Mouse (Mus musculus): ENCODE data around the gene Ezr. TPM values are rescaled to one million over a fixed set of nuclear protein-coding genes. Genes with fewer than 3 reads are reported as not detected.
A peak's percentile ranks its signal among the peaks of the same experiment; 100 is the strongest.
"Not testable (repeated sequence)": the region's sequence is repeated elsewhere in the genome, so short reads cannot be mapped to it uniquely, and the experiment has no call there.

Ezr gene
- polyA plus RNA-seq, 1 experiment from 2014 or later = 121 TPM

- H3K9me3 ChIP-seq; H3K36me3 ChIP-seq; H3K27ac ChIP-seq; H3K27me3 ChIP-seq (ENCODE audit: insufficient read depth, poor library complexity, severe bottlenecking); H3K4me3 ChIP-seq; DNase-seq (ENCODE audit: low spot score); H3K4me1 ChIP-seq: not testable (repeated sequence)
- WGBS = 86% methylated on average over 5 of the region's 5 CpGs
These were observed 76.1 kb downstream of the Ezr start for GRCm38 (mm10) chr17:6706448-6706847.

DNA sequence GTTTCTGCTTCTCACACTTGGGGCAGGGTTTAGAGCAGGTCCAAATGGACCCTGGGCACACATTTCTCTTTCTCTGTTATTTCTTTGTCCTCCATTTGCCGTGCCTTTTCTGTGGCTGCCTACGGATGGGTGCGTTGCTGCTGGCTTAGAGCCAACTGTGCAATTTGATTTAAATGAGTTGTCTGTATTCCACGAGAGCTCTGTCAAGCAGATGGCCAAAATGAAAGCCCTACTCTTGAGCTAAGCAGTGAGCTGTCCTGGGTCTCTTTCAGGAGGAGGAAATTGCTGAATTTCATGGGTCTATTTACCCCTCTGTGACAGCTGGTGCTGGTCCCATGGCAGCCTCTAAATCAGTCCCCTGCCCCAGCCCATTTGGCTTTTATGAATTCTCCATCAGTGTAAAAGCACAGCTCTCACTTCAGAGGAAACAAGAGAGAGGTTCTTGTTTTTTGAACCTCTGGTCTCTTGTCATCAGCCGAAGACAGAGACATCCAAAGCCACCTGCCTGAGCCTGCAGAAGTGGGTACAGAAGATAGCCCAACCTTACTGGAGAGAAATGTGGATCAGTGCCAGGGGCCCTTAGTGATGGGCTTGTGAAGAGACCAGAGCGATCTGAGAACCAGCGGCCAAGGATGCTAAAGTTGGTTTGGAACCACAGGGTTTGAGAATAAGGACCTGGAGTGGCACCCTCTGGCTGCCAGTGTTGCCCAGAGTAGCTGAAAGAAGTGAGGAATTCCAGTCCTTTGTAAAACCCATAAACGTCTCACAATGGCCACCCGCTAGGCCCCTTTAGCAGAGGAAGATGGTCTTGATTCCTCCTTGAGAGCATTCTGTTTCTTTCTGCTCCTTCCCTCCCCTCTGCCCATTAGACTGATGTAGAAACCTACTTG lies 79.0 kb downstream of the Ezr start:
- not testable (repeated sequence) for H3K4me1 ChIP-seq; H3K9me3 ChIP-seq; H3K27me3 ChIP-seq (ENCODE audit: insufficient read depth, poor library complexity, severe bottlenecking); H3K36me3 ChIP-seq; H3K4me3 ChIP-seq; H3K27ac ChIP-seq
- DNase-seq (ENCODE audit: low spot score) = peak; percentile 41
- 77% methylated on average over 8 of the region's 9 CpGs for WGBS

- H3K27me3 ChIP-seq (ENCODE audit: insufficient read depth, poor library complexity, severe bottlenecking); H3K4me1 ChIP-seq; H3K4me3 ChIP-seq; H3K9me3 ChIP-seq; DNase-seq (ENCODE audit: low spot score); H3K27ac ChIP-seq; H3K36me3 ChIP-seq: not testable (repeated sequence)
- WGBS = 31% methylated on average over 2 of the region's 8 CpGs
These were observed 79.9 kb downstream of the Ezr start for GRCm38 (mm10) chr17:6702625-6703221.

- H3K9me3 ChIP-seq; H3K36me3 ChIP-seq; H3K4me1 ChIP-seq; H3K27ac ChIP-seq; H3K4me3 ChIP-seq; H3K27me3 ChIP-seq (ENCODE audit: insufficient read depth, poor library complexity, severe bottlenecking): not testable (repeated sequence)
- peak; percentile 68 for DNase-seq (ENCODE audit: low spot score)
- 73% methylated on average over 4 of the region's 7 CpGs for WGBS
These were observed 82.5 kb downstream of the Ezr start for GRCm38 (mm10) chr17:6700077-6700476.

DNA sequence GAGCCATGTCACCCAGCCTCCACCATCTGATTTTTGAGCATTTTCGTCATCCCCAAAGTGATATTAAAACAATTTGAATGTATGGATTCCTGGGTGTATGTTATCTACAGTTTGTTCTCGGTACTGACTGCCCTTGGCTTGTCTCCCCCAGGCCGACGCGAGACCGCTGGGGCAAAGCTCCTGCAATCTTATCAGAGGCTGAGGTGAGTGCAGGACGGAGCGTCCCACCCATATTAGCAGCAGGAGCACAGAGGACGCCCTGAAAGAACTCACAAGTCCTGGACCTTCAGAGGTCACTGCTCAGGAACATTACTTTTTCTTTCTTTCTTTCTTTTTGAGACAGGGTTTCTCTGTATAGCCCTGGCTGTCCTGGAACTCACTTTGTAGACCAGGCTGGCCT lies 83.1 kb downstream of the Ezr start:
- H3K27me3 ChIP-seq (ENCODE audit: insufficient read depth, poor library complexity, severe bottlenecking); H3K4me1 ChIP-seq; H3K36me3 ChIP-seq; H3K27ac ChIP-seq; H3K9me3 ChIP-seq; H3K4me3 ChIP-seq: not testable (repeated sequence)
- DNase-seq (ENCODE audit: low spot score) = peak; percentile 48
- WGBS = 49% methylated on average over 9 of the region's 9 CpGs

GRCm38 (mm10) chr17:6697224-6697775 lies 85.3 kb downstream of the Ezr start:
- H3K4me1 ChIP-seq; H3K36me3 ChIP-seq; H3K27me3 ChIP-seq (ENCODE audit: insufficient read depth, poor library complexity, severe bottlenecking); H3K4me3 ChIP-seq; H3K9me3 ChIP-seq; H3K27ac ChIP-seq: not testable (repeated sequence)
- peak; percentile 61 for DNase-seq (ENCODE audit: low spot score)
- WGBS = 41% methylated on average over 3 of the region's 4 CpGs

GRCm38 (mm10) chr17:6696521-6696920 lies 86.1 kb downstream of the Ezr start:
- not testable (repeated sequence) for H3K9me3 ChIP-seq; H3K27ac ChIP-seq; H3K4me3 ChIP-seq; H3K27me3 ChIP-seq (ENCODE audit: insufficient read depth, poor library complexity, severe bottlenecking); H3K4me1 ChIP-seq; H3K36me3 ChIP-seq
- DNase-seq (ENCODE audit: low spot score) = peak; percentile 54
- 51% methylated on average over 8 of the region's 8 CpGs for WGBS

DNA sequence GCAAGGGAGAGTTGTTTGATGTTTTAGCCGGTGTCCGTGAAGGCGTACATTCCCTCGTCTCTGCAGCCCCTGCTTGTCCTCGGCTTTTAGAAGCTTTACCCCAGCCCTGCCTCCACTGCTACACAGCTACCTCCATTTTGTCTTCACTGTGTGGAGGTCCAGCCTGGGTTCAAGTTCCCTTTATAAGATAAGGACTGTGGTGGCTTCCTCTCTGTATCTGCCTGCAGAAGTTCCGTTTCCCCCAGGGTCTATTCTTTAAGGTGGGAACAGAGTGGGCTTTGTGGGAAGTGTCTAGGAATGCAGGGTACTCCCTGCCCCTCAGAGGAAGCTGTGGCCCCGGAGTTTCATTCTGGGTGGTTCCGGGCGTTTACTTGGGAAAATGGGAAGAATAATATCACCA lies 86.9 kb downstream of the Ezr start:
- WGBS = 76% methylated on average over 9 of the region's 9 CpGs
- H3K27ac ChIP-seq; DNase-seq (ENCODE audit: low spot score); H3K9me3 ChIP-seq; H3K36me3 ChIP-seq; H3K4me1 ChIP-seq; H3K27me3 ChIP-seq (ENCODE audit: insufficient read depth, poor library complexity, severe bottlenecking); H3K4me3 ChIP-seq: not testable (repeated sequence)

- not testable (repeated sequence) for H3K4me3 ChIP-seq; DNase-seq (ENCODE audit: low spot score); H3K27me3 ChIP-seq (ENCODE audit: insufficient read depth, poor library complexity, severe bottlenecking); H3K27ac ChIP-seq; H3K9me3 ChIP-seq; H3K36me3 ChIP-seq; H3K4me1 ChIP-seq
- WGBS = 8% methylated on average over 2 of the region's 2 CpGs
These were observed 91.0 kb downstream of the Ezr start for GRCm38 (mm10) chr17:6691596-6691995.

- WGBS = 94% methylated on average over 2 of the region's 4 CpGs
- not testable (repeated sequence) for H3K27ac ChIP-seq; H3K27me3 ChIP-seq (ENCODE audit: insufficient read depth, poor library complexity, severe bottlenecking); DNase-seq (ENCODE audit: low spot score); H3K36me3 ChIP-seq; H3K9me3 ChIP-seq; H3K4me3 ChIP-seq; H3K4me1 ChIP-seq
These were observed 93.2 kb downstream of the Ezr start for GRCm38 (mm10) chr17:6689344-6689743.

Other genes with a start within 250 kb of the Ezr start
- 22.9 and 28.7 TPM in 2 replicates for gene Dynlt1c, start 181.1 kb downstream of the Ezr start, polyA plus RNA-seq (2016; fragmentation: Nextera tagmentation; extraction: Ambion mirVana)
- gene Dynlt1f, start 126.9 kb downstream of the Ezr start, polyA plus RNA-seq (2016; fragmentation: Nextera tagmentation; extraction: Ambion mirVana) = 242 and 244 TPM in 2 replicates
- 0.06 and 0.25 TPM in 2 replicates for gene Sytl3, start 123.7 kb downstream of the Ezr start, polyA plus RNA-seq (2016; fragmentation: Nextera tagmentation; extraction: Ambion mirVana)
- 46.2 and 47.1 TPM in 2 replicates for gene Rsph3b, start 165.9 kb upstream of the Ezr start, polyA plus RNA-seq (2016; fragmentation: Nextera tagmentation; extraction: Ambion mirVana)
- gene Tagap1, start 178.4 kb upstream of the Ezr start, polyA plus RNA-seq (2016; fragmentation: Nextera tagmentation; extraction: Ambion mirVana) = 31.0 and 41.8 TPM in 2 replicates
- 205 and 238 TPM in 2 replicates for gene Rnaset2b, start 187.8 kb upstream of the Ezr start, polyA plus RNA-seq (2016; fragmentation: Nextera tagmentation; extraction: Ambion mirVana)
- 0.10 and 0.16 TPM in 2 replicates for gene Gm49721, start 196.1 kb upstream of the Ezr start, polyA plus RNA-seq (2016; fragmentation: Nextera tagmentation; extraction: Ambion mirVana)
- not detected in 2 replicates for gene Gm1604a, start 242.8 kb upstream of the Ezr start, polyA plus RNA-seq (2016; fragmentation: Nextera tagmentation; extraction: Ambion mirVana)

Data from heart, embryonic 10.5 days (tissue).